In the genomic region with DNA sequence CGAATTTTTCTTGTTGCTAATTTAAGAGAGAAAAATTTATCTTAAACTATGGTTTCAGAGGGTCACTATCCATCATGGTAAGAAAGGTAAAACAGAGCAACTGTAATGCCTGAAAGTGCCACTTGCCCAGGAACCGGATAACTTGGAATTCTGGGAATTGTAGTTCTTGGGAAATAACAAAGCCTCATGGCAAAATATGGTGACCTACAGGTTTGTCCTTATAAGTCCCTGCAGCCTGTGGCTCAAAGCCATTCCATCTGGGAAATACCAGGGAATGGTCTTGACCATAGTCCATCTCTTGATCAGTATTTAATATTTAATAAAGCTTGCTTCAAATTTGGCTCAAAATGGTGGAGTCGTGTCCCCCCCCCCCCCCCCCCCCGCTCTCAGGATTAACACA, we compare ENCODE assay signal across 20 mouse cellular contexts.
DNase-seq lines count a peak whose midpoint lies in the region; ATAC-seq lines count a peak whose summit lies in the region.
"Had no signal": no experiment of that assay in that cellular context is flagged by ENCODE, and none has a peak within 500 bp of the region (broad histone marks: within the 10 kb centered on the region; RNA-seq: fewer than 3 reads in every experiment).

No protein-coding gene starts in this region.

- H3K4me3 ChIP-seq in midbrain, embryonic 11.5 days (ENCODE audit: low read depth, low read length) = no peak overlapping the region
- no peak overlapping the region for H3K4me3 ChIP-seq in midbrain, embryonic 13.5 days (replicated peaks)
- no peak overlapping the region for H3K4me3 ChIP-seq in heart, embryonic 12.5 days
- H3K4me3 ChIP-seq: embryonic facial prominence, embryonic 10.5 days; embryonic facial prominence, embryonic 12.5 days; forebrain, embryonic 13.5 days had no signal

- no peaks in the 10 kb centered on the region for H3K4me1 ChIP-seq in midbrain, embryonic 11.5 days (ENCODE audit: control insufficient read depth, insufficient read depth, low read length)
- no peaks in the 10 kb centered on the region for H3K4me1 ChIP-seq in midbrain, embryonic 13.5 days (replicated peaks)
- H3K4me1 ChIP-seq in heart, embryonic 12.5 days (replicated peaks) = no peaks in the 10 kb centered on the region
- H3K4me1 ChIP-seq: embryonic facial prominence, embryonic 10.5 days; embryonic facial prominence, embryonic 12.5 days; forebrain, embryonic 13.5 days had no signal

- H3K4me2 ChIP-seq in midbrain, embryonic 11.5 days = no peak overlapping the region
- H3K4me2 ChIP-seq in midbrain, embryonic 13.5 days (replicated peaks) = no peak overlapping the region
- H3K4me2 ChIP-seq in heart, embryonic 12.5 days = no peak overlapping the region
- H3K4me2 ChIP-seq: embryonic facial prominence, embryonic 12.5 days; forebrain, embryonic 13.5 days had no signal

- no peaks in the 10 kb centered on the region for H3K36me3 ChIP-seq in midbrain, embryonic 11.5 days (ENCODE audit: control insufficient read depth, insufficient read depth, low read length)
- no peaks in the 10 kb centered on the region for H3K36me3 ChIP-seq in midbrain, embryonic 13.5 days
- H3K36me3 ChIP-seq in heart, embryonic 12.5 days = no peaks in the 10 kb centered on the region
- H3K36me3 ChIP-seq: embryonic facial prominence, embryonic 10.5 days; embryonic facial prominence, embryonic 12.5 days had no signal

- ATAC-seq in midbrain, embryonic 11.5 days (ENCODE audit: low FRiP score) = no peak
- no peak for ATAC-seq in midbrain, embryonic 13.5 days
- ATAC-seq in heart, embryonic 12.5 days (ENCODE audit: insufficient number of reproducible peaks, low FRiP score) = no peak
- ATAC-seq: activated CD4-positive, CD25-positive, alpha-beta regulatory T cell, adult 4 months; forebrain, embryonic 13.5 days; forebrain, postnatal 0 days had no signal

- no peaks in the 10 kb centered on the region for H3K27me3 ChIP-seq in midbrain, embryonic 11.5 days (ENCODE audit: control insufficient read depth, insufficient read depth, low read length)
- no peaks in the 10 kb centered on the region for H3K27me3 ChIP-seq in midbrain, embryonic 13.5 days
- H3K27me3 ChIP-seq in heart, embryonic 12.5 days (replicated peaks) = no peaks in the 10 kb centered on the region
- H3K27me3 ChIP-seq: embryonic facial prominence, embryonic 12.5 days; forebrain, embryonic 13.5 days had no signal

- H3K9ac ChIP-seq in midbrain, embryonic 11.5 days (ENCODE audit: low read length) = no peak overlapping the region
- no peak overlapping the region for H3K9ac ChIP-seq in midbrain, embryonic 13.5 days (replicated peaks)
- no peak overlapping the region for H3K9ac ChIP-seq in heart, embryonic 12.5 days
- H3K9ac ChIP-seq: embryonic facial prominence, embryonic 12.5 days; forebrain, embryonic 13.5 days; forebrain, postnatal 0 days had no signal

- no peaks in the 10 kb centered on the region for H3K9me3 ChIP-seq in midbrain, embryonic 11.5 days (ENCODE audit: control insufficient read depth, low read length)
- H3K9me3 ChIP-seq in midbrain, embryonic 13.5 days = no peaks in the 10 kb centered on the region
- no peaks in the 10 kb centered on the region for H3K9me3 ChIP-seq in heart, embryonic 12.5 days (replicated peaks)
- H3K9me3 ChIP-seq: embryonic facial prominence, embryonic 10.5 days; embryonic facial prominence, embryonic 12.5 days; forebrain, embryonic 13.5 days had no signal

- H3K27ac ChIP-seq in midbrain, embryonic 11.5 days (ENCODE audit: low read depth, low read length) = no peak overlapping the region
- no peak overlapping the region for H3K27ac ChIP-seq in midbrain, embryonic 13.5 days
- no peak overlapping the region for H3K27ac ChIP-seq in heart, embryonic 12.5 days (ENCODE audit: poor library complexity, severe bottlenecking)
- H3K27ac ChIP-seq: embryonic facial prominence, embryonic 10.5 days; embryonic facial prominence, embryonic 12.5 days; forebrain, embryonic 13.5 days had no signal

- peak; percentile 1 for DNase-seq in embryo, embryonic 11 days
- no peak for DNase-seq in embryo, embryonic 10 days (ENCODE audit: low spot score)
- peak; percentile 59 for DNase-seq in midbrain, embryonic 11.5 days (ENCODE audit: low spot score, missing footprints)
- DNase-seq in ES-CJ7 (ENCODE audit: low read depth, low spot score) (peak; percentile 7), R1 (ENCODE audit: low read depth, low spot score) (peak; percentile 19)
- DNase-seq: adrenal gland, adult 8-10 months; adrenal gland, postnatal 14 days; adrenal gland, postnatal 36 days; cerebellum, adult 11-12 months; cerebellum, adult 2 months; cerebellum, adult 9-10 months; cerebellum, postnatal 10 days; cerebellum, postnatal 25 days; forebrain, postnatal 0 days had no signal

- 69% methylated on average over 4 of the region's 4 CpGs for WGBS in midbrain, embryonic 11.5 days
- 77% methylated on average over 3 of the region's 4 CpGs for WGBS in midbrain, embryonic 13.5 days
- WGBS in heart, embryonic 12.5 days = 52% methylated on average over 4 of the region's 4 CpGs
